Mouse (Mus musculus) right cerebral cortex, postnatal 10 days (tissue): Measurements from ENCODE around the gene 1700113H08Rik.

Experiments used
- DNase-seq, 2 experiments: peaks; one replicate each; pipeline ENCODE4 v3.0.0; 2021; ENCODE audit warnings: low spot score in 2 of 2

1700113H08Rik gene

DNA sequence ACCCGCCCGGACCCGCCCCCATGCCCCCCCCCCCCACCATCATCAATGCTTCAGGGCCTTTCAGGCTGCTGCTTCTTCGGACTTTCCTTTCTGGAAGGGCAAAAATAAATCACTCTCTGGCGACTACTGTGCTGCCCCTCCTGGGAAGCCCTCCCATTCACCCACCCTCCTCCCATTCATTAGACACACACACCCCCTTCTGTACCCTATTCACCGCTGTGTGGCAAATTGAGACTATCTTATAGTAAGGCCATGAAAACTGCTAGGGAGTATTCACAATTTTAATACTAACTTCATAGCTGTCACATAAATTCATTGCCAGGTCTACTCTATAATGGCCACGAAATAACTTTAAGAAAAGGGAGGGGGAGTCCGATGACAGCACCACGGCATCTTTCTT is 1.1 kb downstream of the 1700113H08Rik start:
- DNase-seq: no peak

DNA sequence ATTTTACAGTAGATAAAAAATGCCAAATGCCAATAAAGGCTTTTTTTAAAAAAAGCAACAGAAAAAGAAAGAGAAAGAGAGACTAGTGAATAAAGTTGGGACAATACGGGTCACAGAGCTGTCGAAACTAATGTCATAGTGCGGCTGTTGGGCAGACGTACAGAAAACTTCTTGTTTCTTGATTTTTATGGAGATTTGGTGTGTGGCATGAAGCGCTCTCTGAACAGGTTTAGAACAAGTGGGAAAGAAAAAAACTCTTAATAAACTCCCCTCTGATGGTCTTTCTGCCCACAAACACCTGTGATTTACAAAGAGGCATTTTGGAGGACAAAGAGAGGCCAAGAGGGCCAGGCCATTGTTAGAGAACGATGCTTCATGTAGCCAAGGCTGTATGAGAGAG is 1.6 kb downstream of the 1700113H08Rik start:
- DNase-seq: no peak

GRCm38 (mm10) chr10:87084236-87084635 is 26.4 kb downstream of the 1700113H08Rik start:
- DNase-seq: peak; percentile 67 to 78

DNA sequence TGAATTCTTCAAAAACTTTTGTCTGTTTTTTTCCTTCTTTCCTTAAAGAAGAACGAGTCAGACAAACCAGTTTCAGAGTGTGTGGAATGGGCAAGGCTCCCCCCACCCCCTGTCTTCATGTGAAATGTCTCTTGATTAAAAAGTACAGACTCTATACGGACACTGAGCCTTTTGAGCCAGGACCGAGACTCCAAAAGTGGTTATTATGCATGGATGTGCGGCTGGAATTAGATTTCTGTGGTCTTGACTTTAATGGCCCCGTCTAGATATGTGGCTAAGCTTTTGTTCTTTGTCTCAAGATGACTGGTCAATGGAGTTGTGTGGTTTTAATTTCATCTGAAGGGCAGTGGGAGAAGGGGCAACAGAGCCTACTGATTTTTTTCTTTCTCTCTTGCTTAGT is 29.8 kb downstream of the 1700113H08Rik start:
- no peak for DNase-seq

DNA sequence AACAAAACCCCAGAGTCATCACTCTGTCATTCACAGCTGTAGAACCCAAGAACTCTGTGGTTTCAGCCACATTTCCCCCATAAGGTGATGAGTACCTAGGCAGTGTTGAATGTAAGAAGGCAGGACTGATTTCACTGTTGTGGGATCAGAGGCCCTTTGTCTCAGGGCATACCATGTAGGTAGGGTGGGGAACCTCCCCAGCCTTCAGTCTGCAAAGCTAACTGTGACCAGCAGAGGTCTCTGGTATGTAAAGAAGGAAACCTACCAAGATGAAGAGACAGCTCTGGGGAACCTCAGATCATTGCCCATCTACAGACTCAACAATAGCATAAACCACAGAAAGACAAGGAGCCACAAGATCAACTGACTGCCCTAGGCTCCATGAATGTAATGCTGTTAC is 36.4 kb downstream of the 1700113H08Rik start:
- peak in 1 of 2 experiments; percentile 28 for DNase-seq

GRCm38 (mm10) chr10:87098722-87099121 is 40.9 kb downstream of the 1700113H08Rik start:
- no peak for DNase-seq

DNA sequence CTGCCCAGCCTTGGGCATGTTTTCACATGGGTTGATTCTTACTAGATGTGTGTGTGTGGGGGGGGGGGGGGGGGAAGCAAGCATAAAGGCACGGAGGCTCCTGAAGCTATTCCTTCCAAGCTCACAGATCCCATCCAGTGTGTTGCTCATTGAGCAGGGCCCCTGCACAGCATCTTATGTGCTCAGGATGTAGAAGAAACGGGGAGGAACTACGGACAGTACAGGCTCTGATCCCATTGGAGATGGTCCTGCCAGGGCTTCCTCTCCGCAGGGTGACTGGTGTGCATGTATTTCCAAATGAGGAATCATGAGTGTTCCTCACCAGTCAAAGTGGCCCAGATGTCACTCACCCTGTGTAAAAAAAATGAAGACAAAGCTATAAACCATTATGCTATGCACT is 42.8 kb downstream of the 1700113H08Rik start:
- no peak for DNase-seq

GRCm38 (mm10) chr10:87101265-87101950 is 43.6 kb downstream of the 1700113H08Rik start:
- no peak for DNase-seq

- DNase-seq: no peak
Measured at GRCm38 (mm10) chr10:87101951-87102320, 44.1 kb downstream of the 1700113H08Rik start.

DNA sequence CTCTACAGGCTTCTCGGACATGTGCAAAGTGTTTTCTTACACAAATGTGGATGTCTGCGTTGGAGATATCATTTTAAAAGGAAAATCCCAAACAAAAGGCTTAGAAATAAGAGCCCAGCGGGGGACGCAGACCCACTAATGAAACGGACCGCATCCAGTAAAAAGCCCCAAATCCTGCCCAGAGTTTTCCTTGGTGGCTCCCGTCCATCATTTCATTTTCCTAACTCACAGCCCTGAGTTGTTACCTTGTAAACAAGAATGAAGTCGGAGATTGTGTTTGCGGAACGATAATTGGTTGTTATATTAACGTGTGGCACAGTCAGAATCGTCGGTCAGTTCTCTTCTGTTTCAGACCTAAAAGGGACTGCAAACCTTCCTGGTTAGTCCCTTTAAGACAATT is 44.6 kb downstream of the 1700113H08Rik start:
- DNase-seq: no peak

GRCm38 (mm10) chr10:87103286-87103685 is 45.4 kb downstream of the 1700113H08Rik start:
- no peak for DNase-seq

DNA sequence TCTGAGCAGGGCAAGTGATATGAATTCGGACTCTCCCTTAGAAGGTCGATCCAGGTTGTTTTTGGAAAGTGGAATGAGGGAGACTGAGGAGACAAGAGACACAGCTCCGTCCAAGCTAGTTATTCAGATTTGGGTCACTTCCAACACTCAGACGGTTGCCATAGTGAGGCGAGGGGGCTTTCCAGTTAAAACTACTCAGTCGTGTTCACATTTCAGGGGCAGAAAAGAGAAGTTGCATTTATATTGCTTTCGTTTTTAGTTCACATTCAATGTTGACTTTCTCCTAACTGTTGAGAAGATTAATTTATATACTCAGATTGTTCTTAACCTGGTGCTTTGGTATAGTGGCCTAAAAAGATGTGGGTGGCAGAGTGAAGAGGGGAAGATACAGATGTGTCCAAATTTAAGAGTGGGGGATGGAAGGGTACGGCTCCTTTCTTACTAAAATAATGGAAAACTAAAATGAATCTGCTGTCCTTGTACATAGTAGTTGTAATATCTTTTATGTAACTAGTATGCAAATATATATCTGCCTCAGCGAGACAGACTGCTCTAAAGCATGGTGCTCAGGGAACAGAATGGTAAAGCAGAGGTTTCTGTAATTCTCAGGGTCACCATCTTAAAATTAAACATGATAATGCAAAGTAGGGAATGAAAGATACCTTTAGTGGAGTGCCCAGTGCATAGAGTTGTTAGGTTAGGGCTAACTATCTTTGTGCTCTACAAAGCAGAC is 49.9 kb downstream of the 1700113H08Rik start:
- DNase-seq: peak; percentile 64 to 79

DNA sequence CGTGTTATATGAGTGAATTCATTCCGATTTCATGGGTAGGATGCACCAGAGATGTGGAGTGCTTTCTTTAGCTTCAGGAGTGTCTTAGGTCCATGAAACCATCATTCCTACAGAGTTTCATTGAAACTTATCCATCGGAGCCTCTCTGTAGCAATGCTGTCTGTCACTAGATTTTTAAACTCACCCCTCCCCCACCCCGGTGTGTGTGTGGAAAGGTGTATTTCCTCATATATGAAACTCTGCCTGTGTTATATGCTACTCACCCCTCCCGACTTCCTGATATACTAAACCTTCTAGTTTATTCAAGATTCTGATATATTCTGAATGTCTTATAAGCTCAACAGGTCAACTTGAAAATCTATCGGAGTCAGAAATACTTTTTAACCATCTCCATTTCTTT is 50.5 kb downstream of the 1700113H08Rik start:
- DNase-seq: no peak

- DNase-seq: peak; percentile 55 to 66
Measured at GRCm38 (mm10) chr10:87109038-87109771, 51.4 kb downstream of the 1700113H08Rik start.

- DNase-seq: no peak
Measured at GRCm38 (mm10) chr10:87110909-87111308, 53.1 kb downstream of the 1700113H08Rik start.

GRCm38 (mm10) chr10:87125094-87125493 is 67.2 kb downstream of the 1700113H08Rik start:
- no peak for DNase-seq

- no peak for DNase-seq
Measured at GRCm38 (mm10) chr10:87126186-87126824, 68.5 kb downstream of the 1700113H08Rik start.

DNA sequence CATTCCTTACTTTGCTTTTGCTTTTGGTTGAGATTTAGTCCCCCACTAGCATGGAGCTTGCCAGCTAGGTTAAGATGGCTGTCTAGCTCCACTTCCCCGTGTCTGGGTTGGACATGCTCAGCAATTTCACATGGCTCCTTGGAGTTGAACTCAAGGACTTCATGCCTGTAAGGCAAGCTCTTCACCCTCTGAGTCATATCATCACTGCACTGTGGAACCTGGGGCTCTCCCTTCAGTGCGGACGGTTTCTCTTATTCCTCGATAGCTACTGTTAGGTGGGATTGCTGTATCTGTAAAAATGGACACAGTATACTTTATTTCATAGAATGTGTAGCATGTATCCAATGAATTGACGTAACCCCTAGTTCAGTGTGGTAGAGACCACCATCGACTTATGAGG is 93.2 kb downstream of the 1700113H08Rik start:
- no peak for DNase-seq

GRCm38 (mm10) chr10:87153731-87154505 is 96.1 kb downstream of the 1700113H08Rik start:
- DNase-seq: no peak

DNA sequence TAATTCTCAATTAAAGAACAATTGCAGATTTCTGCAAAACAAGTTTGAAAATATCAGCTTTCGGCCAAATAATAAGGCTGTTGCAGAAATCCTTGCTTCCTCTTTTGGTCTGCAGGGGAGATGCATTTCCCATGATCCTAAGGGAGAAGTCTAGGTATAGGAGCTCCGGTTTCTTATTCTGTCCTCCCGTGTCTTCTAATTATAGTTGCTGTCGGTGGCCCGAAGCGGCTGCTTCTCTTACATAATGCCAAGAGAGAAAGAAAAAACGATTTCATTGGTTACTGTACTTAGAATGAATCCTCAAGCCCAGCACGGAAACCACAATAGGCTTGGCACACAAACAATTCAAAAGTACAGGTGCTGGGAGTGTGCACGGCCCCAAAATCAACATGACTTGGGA is 101.9 kb downstream of the 1700113H08Rik start:
- peak in 1 of 2 experiments; percentile 44 for DNase-seq

DNA sequence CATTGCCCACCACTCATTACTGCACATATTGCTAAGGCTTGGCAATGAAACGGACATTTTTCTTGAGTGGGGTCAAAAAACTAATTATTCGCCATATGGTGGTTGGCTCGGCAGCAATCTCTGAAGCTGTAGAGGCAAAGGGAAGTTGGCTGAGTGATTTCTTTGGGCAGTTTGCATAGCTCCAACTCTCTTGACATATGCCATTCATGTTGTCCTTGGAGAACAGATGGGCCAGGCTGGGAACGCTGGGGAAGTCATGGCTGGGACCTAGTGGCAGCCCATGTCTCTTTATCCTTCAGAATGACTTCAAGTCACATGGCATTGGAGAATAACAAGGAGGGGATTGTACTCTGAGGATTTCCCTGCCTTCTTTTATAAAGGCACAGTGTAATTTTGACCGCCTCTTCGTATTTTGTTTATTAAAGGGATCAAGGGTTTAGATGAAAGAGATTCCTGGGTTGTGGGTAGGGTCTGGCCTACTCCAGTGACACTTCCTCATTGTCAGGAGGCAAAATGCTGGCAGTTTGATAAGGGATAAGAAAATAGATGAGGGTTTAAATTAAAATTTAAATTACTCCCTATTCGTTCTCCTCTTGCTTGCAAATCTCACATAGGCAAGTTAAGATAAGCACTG is 138.4 kb downstream of the 1700113H08Rik start:
- DNase-seq: no peak
